Mouse (Mus musculus) embryonic fibroblast, embryonic 13.5 days (primary cell): ENCODE results near the gene Lrp5. TPM values are rescaled to one million over a fixed set of nuclear protein-coding genes. Genes with fewer than 3 reads are reported as not detected.

Experiments used
- H3K27ac ChIP-seq: 2 replicates; pipeline ENCODE4 v1.5.1; 2012; ENCODE audit warnings: low read length, control low read depth, inconsistent platforms; ENCODE audit not compliant: insufficient read depth
- H3K4me1 ChIP-seq: 2 replicates; pipeline ENCODE4 v1.6.1; 2011; ENCODE audit warnings: low read length; ENCODE audit not compliant: control insufficient read depth, insufficient read depth
- H3K4me3 ChIP-seq: 2 replicates; pipeline ENCODE4 v1.5.1; 2011; ENCODE audit warnings: mild to moderate bottlenecking, control low read depth, low read length; ENCODE audit not compliant: insufficient read depth
- CTCF ChIP-seq: IDR thresholded peaks from 2 replicates; pipeline ENCODE4 v1.5.1; 2011; ENCODE audit warnings: mild to moderate bottlenecking, control low read depth, low read length, moderate library complexity, borderline replicate concordance; ENCODE audit not compliant: insufficient read depth
- POLR2A ChIP-seq: IDR thresholded peaks from 2 replicates; pipeline ENCODE4 v1.6.1; 2011; ENCODE audit warnings: low read depth, mild to moderate bottlenecking, control low read depth, low read length, moderate library complexity
- polyA plus RNA-seq: library from polyadenylated mRNA; stranded (reverse); fragments of >200 nt; gene quantifications from 2 replicates; pipeline ENCODE4 v1.2.4, GENCODE M21; 2011; ENCODE audit warnings: low read depth; ENCODE audit not compliant: missing spikeins, insufficient read length

The Lrp5 gene
- polyA plus RNA-seq, 1 experiment = 32.7 TPM

GRCm38 (mm10) chr19:3681310-3681934 lies 4.9 kb downstream of the Lrp5 start:
- TF ChIP-seq POLR2A (no peak), CTCF (no peak)
- Histone ChIP-seq H3K27ac (no peak overlapping the region), H3K4me1 (no peaks in the 10 kb centered on the region; the same call in 1 of the 2 replicates), H3K4me3 (no peak overlapping the region)

GRCm38 (mm10) chr19:3680732-3681131 lies 5.6 kb downstream of the Lrp5 start:
- TF ChIP-seq POLR2A = no peak
- TF ChIP-seq CTCF = no peak
- Histone ChIP-seq H3K4me1 (no peaks in the 10 kb centered on the region; the same call in 1 of the 2 replicates), H3K4me3 (no peak overlapping the region), H3K27ac (no peak overlapping the region)

- TF ChIP-seq POLR2A = no peak
- no peak for TF ChIP-seq CTCF
- Histone ChIP-seq H3K4me3 (no peak overlapping the region), H3K4me1 (no peaks in the 10 kb centered on the region; the same call in 1 of the 2 replicates), H3K27ac (no peak overlapping the region)
Observed at GRCm38 (mm10) chr19:3674122-3674855, 12.1 kb downstream of the Lrp5 start.

- TF ChIP-seq POLR2A = no peak
- no peak for TF ChIP-seq CTCF
- H3K4me1 ChIP-seq = no peaks in the 10 kb centered on the region; the same call in 1 of the 2 replicates
- H3K27ac ChIP-seq = no peak overlapping the region
- H3K4me3 ChIP-seq = no peak overlapping the region
Observed at GRCm38 (mm10) chr19:3673149-3673548, 13.2 kb downstream of the Lrp5 start.

GRCm38 (mm10) chr19:3669100-3669499 lies 17.3 kb downstream of the Lrp5 start:
- H3K4me3 ChIP-seq = no peak overlapping the region
- peaks cover 9% of the 10 kb centered on the region for H3K4me1 ChIP-seq
- TF ChIP-seq CTCF = no peak
- TF ChIP-seq POLR2A = no peak
- H3K27ac ChIP-seq = no peak overlapping the region

GRCm38 (mm10) chr19:3668551-3668950 lies 17.8 kb downstream of the Lrp5 start:
- Histone ChIP-seq H3K27ac (no peak overlapping the region), H3K4me3 (no peak overlapping the region), H3K4me1 (peaks cover 9% of the 10 kb centered on the region)
- TF ChIP-seq CTCF (no peak), POLR2A (no peak)

GRCm38 (mm10) chr19:3667979-3668378 lies 18.4 kb downstream of the Lrp5 start:
- H3K27ac ChIP-seq = no peak overlapping the region
- H3K4me3 ChIP-seq = no peak overlapping the region
- TF ChIP-seq CTCF (no peak), POLR2A (no peak)
- peaks cover 9% of the 10 kb centered on the region for H3K4me1 ChIP-seq

- Histone ChIP-seq H3K4me3 (no peak overlapping the region), H3K4me1 (peaks cover 9% of the 10 kb centered on the region), H3K27ac (peak overlapping the region; percentile 65)
- TF ChIP-seq POLR2A = no peak
- no peak for TF ChIP-seq CTCF
Observed at GRCm38 (mm10) chr19:3667155-3667895, 19.0 kb downstream of the Lrp5 start.

- H3K4me1 ChIP-seq = peaks cover 9% of the 10 kb centered on the region
- H3K27ac ChIP-seq = peak overlapping the region; percentile 65
- H3K4me3 ChIP-seq = no peak overlapping the region
- TF ChIP-seq POLR2A (no peak), CTCF (no peak)
Observed at GRCm38 (mm10) chr19:3666632-3667031, 19.7 kb downstream of the Lrp5 start.

GRCm38 (mm10) chr19:3665510-3665909 lies 20.9 kb downstream of the Lrp5 start:
- Histone ChIP-seq H3K4me3 (no peak overlapping the region), H3K4me1 (peaks cover 9% of the 10 kb centered on the region), H3K27ac (peak overlapping the region; percentile 29; the same call in 1 of the 2 replicates)
- no peak for TF ChIP-seq CTCF
- TF ChIP-seq POLR2A = no peak
